Mouse (Mus musculus) midbrain, postnatal 0 days (tissue): Measurements from ENCODE around the gene H2-DMb1. TPM values are rescaled to one million over a fixed set of nuclear protein-coding genes. Genes with fewer than 3 reads are reported as not detected.
A peak's percentile ranks its signal among the peaks of the same experiment; 100 is the strongest.

Experiments used
- ATAC-seq: fragments of 200-750 bp; cut with Nextera tagmentation; 2 replicates; pipeline ENCODE4 v1.8.0; 2017; ENCODE audit warnings: moderate number of reproducible peaks, mild to moderate bottlenecking, moderate TSS enrichment, moderate library complexity; ENCODE audit not compliant: low FRiP score
- DNase-seq: peaks from one replicate; pipeline ENCODE4 v3.0.0-alpha.2; 2015; ENCODE audit warnings: low spot score
- H3K27ac ChIP-seq: fragments of 300-500 bp; sonication (generic); 2 replicates; pipeline ENCODE4 v1.5.1; 2014; ENCODE audit warnings: low read depth, mild to moderate bottlenecking, low read length, mixed read lengths
- H3K27me3 ChIP-seq: fragments of 300-500 bp; sonication (generic); 2 replicates; pipeline ENCODE4 v1.6.1; 2014; ENCODE audit warnings: low read length, control low read depth, mixed read lengths; ENCODE audit not compliant: insufficient read depth
- H3K36me3 ChIP-seq: fragments of 300-500 bp; sonication (generic); 2 replicates; pipeline ENCODE4 v1.6.1; 2014; ENCODE audit warnings: low read length, control low read depth, mixed read lengths; ENCODE audit not compliant: insufficient read depth
- H3K4me1 ChIP-seq: fragments of 300-500 bp; sonication (generic); 2 replicates; pipeline ENCODE4 v1.6.1; 2014; ENCODE audit warnings: mild to moderate bottlenecking, control low read depth, antibody characterized with exemption, low read length, mixed read lengths; ENCODE audit not compliant: insufficient read depth
- H3K4me2 ChIP-seq: fragments of 300-500 bp; sonication (generic); 2 replicates; pipeline ENCODE4 v1.6.1; 2014; ENCODE audit warnings: low read depth, mild to moderate bottlenecking, low read length, mixed read lengths; ENCODE audit not compliant: poor library complexity, severe bottlenecking
- H3K4me3 ChIP-seq: fragments of 300-500 bp; sonication (generic); 2 replicates; pipeline ENCODE4 v1.5.1; 2014; ENCODE audit warnings: low read depth, mild to moderate bottlenecking, low read length, moderate library complexity
- H3K9ac ChIP-seq: fragments of 300-500 bp; sonication (generic); replicated peaks from 2 replicates; pipeline ENCODE4 v1.6.1; 2014; ENCODE audit warnings: mild to moderate bottlenecking, low read length, moderate library complexity, mixed read lengths; ENCODE audit not compliant: poor library complexity, severe bottlenecking
- H3K9me3 ChIP-seq: fragments of 300-500 bp; sonication (generic); 2 replicates; pipeline ENCODE4 v1.6.1; 2016; ENCODE audit warnings: low read length, control low read depth
- CTCF ChIP-seq: IDR thresholded peaks from 2 replicates; pipeline ENCODE4 v1.5.1; 2016; ENCODE audit warnings: antibody characterized with exemption, mild to moderate bottlenecking
- WGBS: fragments of 180-500 bp; shearing (Covaris S2); extraction: QIAGEN DNeasy Blood & Tissue Kit; methylation state at CpG from one replicate; pipeline ENCODE4 v1.1.7; 2014; 5-methylcytosine and 5-hydroxymethylcytosine counted together
- polyA plus RNA-seq: library from polyadenylated mRNA; unstranded; fragments of >200 nt; fragmentation: Nextera tagmentation; extraction: Ambion mirVana; gene quantifications from 2 replicates; pipeline ENCODE4 v1.2.1, GENCODE M21; 2015
- total RNA-seq: library from RNA; depleted of rRNA; stranded (reverse); fragments of >200 nt; gene quantifications from 2 replicates; pipeline ENCODE4 v1.2.3, GENCODE M21; 2014

Gene H2-DMb1
- total and polyA plus RNA-seq, 2 experiments from 2014 or later: 2.3 to 4.7 TPM

- Histone ChIP-seq H3K27me3 (no peaks in the 10 kb centered on the region), H3K4me2 (no peak overlapping the region), H3K4me1 (peaks cover 9% of the 10 kb centered on the region), H3K9me3 (no peaks in the 10 kb centered on the region), H3K9ac (no peak overlapping the region), H3K36me3 (no peaks in the 10 kb centered on the region), H3K27ac (no peak overlapping the region), H3K4me3 (no peak overlapping the region)
- no peak for TF ChIP-seq CTCF
- WGBS: 84% methylated on average over 6 of the region's 6 CpGs
- DNase-seq (no peak), ATAC-seq (no peak)
Measured at GRCm38 (mm10) chr17:34124649-34125048, 28.2 kb upstream of the H2-DMb1 start.

GRCm38 (mm10) chr17:34126826-34127420, 25.9 kb upstream of the H2-DMb1 start:
- TF ChIP-seq CTCF: no peak
- 66% methylated on average over 9 of the region's 9 CpGs for WGBS
- Histone ChIP-seq H3K27me3 (no peaks in the 10 kb centered on the region), H3K4me2 (no peak overlapping the region), H3K36me3 (no peaks in the 10 kb centered on the region), H3K9me3 (no peaks in the 10 kb centered on the region), H3K27ac (no peak overlapping the region), H3K9ac (no peak overlapping the region), H3K4me3 (no peak overlapping the region), H3K4me1 (peaks cover 9% of the 10 kb centered on the region)
- no peak for ATAC-seq
- DNase-seq: no peak

- no peaks in the 10 kb centered on the region for H3K27me3 ChIP-seq
- H3K4me3 ChIP-seq: no peak overlapping the region
- TF ChIP-seq CTCF: no peak
- no peaks in the 10 kb centered on the region for H3K36me3 ChIP-seq
- 26% methylated on average over 6 of the region's 6 CpGs for WGBS
- no peak for ATAC-seq
- no peak for DNase-seq
- no peak overlapping the region for H3K9ac ChIP-seq
- no peak overlapping the region for H3K4me2 ChIP-seq
- no peak overlapping the region for H3K27ac ChIP-seq
- no peaks in the 10 kb centered on the region for H3K9me3 ChIP-seq
- peaks cover 9% of the 10 kb centered on the region for H3K4me1 ChIP-seq
Measured at GRCm38 (mm10) chr17:34127475-34127874, 25.4 kb upstream of the H2-DMb1 start.

GRCm38 (mm10) chr17:34128264-34128937, 24.5 kb upstream of the H2-DMb1 start:
- Histone ChIP-seq H3K36me3 (no peaks in the 10 kb centered on the region), H3K27ac (no peak overlapping the region), H3K4me3 (no peak overlapping the region), H3K4me1 (peaks cover 9% of the 10 kb centered on the region), H3K4me2 (no peak overlapping the region), H3K27me3 (no peaks in the 10 kb centered on the region), H3K9ac (no peak overlapping the region), H3K9me3 (no peaks in the 10 kb centered on the region)
- ATAC-seq: no peak
- peak; percentile 55 for TF ChIP-seq CTCF
- WGBS: 27% methylated on average over 13 of the region's 13 CpGs
- DNase-seq: peak; percentile 36

GRCm38 (mm10) chr17:34128944-34129791, 23.7 kb upstream of the H2-DMb1 start:
- WGBS: 25% methylated on average over 18 of the region's 18 CpGs
- Histone ChIP-seq H3K4me1 (0 out of 2 replicates have a peak, but pooled peaks cover 2% of the 10 kb centered on the region), H3K27me3 (no peaks in the 10 kb centered on the region), H3K9me3 (no peaks in the 10 kb centered on the region), H3K9ac (0 out of 2 replicates have a peak overlapping the region, but pooled peaks have one; percentile 9), H3K4me2 (no peak overlapping the region), H3K27ac (no peak overlapping the region), H3K4me3 (no peak overlapping the region), H3K36me3 (no peaks in the 10 kb centered on the region)
- ATAC-seq (no peak), DNase-seq (no peak)
- TF ChIP-seq CTCF: peak; percentile 30
